Mouse (Mus musculus): Measurements from ENCODE around the gene Mapkapk2.
"Not testable (repeated sequence)": the region's sequence is repeated elsewhere in the genome, so short reads cannot be mapped to it uniquely, and the experiment has no call there.

Gene Mapkapk2

DNA sequence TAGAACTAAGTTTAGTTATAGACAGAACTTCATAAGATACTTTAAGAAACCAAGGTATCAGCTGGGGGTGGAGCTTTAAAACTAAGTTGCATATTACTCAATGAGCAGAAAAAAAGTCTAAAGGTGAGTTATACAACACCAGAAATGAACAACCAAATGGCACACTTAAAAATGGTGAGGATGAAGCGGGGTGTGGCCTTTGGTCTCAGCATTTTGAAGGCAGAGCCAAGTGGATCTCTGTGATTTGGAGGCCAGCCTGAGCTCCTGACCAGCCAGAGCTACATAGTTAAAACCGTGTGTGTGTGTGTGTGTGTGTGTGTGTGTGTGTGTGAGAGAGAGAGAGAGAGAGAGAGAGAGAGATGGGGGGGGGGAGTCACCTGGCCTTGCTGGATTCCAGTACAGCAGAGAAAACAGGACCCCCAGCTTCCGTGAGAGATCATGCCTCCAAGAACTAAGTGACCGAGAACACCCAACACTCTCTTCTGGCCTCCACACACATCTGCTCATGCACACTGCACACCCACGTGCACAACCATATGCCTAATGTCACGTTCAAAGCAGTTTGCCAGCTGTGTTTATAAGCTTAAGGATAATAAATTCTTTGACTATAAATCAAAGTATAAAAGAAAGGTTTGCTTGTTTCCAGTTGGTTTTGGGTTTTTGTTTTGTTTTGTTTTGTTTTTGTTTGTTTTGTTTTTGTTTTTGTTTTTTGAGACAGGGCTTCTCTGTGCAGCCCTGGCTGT, 49.3 kb downstream of the Mapkapk2 start:
- no peak for DNase-seq

DNA sequence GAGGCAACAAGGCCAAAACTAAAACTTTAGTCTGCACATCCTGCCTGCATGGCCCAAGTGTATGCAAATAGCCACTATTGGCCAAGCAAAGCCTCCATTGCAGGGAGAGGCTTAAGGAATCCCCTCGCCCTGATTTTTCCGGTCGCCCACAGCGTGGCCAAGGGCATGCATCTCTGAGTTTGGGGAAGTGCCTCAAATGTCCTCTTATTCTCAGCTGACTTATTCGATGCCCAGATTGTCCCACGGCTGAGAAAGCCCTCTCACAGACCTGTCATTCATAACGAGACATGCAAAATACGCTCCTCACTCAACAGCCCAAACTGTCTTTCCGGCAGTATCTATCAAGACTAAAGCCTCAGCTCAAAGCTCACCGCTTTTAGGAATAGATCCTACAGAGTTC, 51.0 kb downstream of the Mapkapk2 start:
- DNase-seq = no peak

DNA sequence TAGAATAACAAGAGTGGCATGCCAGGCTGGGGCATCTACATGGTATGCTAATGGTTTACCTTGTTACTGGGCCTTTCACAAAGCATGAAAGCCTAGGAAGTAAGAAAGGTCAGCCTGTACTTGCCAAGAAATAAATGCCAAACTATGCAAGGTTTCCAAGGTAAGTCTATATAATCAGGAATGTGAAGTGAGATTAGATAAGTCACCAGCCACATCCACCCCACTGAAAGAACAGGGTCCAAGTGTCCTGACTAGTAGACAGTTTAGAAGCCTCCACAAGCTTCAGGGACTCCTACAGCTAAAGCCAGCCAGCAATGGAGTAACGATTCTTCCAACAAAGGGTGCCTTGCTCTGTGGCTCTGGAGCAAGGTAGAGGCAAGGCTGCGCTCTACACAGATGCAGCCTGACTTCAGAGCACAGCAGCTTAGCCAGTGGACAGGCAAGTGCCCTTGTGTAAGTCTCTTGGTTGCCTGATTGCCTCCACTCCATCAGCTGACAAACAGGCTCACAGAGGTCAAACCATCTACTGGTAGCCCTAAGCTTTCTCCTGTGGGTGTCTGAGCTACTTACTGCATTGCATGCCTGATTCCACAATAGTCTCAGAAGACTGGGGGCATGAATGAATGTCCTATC, 51.8 kb downstream of the Mapkapk2 start:
- no peak for DNase-seq

DNA sequence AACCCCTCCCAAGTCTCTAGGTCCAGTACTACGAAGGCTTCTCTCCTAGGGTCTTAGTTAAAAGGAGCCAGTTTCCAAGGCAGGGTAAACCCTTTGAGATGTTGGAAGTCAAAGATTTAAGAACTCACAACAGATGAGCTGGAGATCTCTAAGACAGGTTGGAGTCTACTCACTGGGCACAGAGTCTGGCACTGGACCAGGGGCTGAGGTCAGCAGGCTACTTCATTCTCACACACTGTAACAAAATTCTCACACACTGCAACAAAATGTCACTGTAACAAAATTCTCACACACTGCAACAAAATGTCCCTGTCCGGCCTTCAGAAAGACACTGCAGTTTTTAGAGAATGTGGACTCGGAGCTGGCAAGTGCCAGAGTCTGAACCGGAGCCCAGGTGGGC, 54.0 kb downstream of the Mapkapk2 start:
- no peak for DNase-seq

DNA sequence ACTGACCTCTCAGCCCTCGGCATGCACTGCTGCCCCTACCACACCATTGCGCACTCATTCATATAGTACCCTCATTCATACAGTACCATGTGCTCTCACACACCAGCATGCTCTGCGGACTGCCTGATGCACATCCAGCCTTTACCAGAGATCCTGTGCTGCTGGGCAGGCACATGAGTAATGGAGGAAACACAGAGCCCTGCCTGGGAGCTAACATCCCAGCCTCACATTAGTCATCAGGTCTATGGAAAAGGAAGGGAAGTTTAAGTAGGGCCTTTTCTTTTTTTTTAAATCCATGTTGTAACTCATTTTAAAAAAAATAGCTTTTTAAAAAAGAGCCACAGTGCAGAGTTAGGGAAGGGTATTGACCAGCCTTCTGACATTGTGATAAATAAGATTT, 54.9 kb downstream of the Mapkapk2 start:
- no peak for DNase-seq

DNA sequence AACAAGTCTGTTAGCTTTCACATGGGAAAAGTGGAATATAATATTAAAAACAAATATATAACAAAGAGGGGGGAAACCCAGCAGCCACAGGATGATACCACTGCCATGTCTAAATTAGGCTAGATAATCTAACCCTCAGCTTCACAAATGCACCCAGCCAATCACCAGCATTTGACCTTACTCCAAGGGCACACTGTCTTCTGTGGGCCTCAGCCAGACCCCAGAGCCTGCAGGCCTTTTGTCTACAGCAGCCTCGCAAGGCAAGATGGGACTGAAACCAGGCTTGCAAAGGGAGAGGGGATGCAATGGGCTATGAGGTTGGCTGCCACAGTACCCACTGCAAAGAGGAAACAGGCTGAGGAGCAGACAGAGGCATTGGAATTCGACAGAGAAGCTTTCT, 55.4 kb downstream of the Mapkapk2 start:
- DNase-seq = no peak

DNA sequence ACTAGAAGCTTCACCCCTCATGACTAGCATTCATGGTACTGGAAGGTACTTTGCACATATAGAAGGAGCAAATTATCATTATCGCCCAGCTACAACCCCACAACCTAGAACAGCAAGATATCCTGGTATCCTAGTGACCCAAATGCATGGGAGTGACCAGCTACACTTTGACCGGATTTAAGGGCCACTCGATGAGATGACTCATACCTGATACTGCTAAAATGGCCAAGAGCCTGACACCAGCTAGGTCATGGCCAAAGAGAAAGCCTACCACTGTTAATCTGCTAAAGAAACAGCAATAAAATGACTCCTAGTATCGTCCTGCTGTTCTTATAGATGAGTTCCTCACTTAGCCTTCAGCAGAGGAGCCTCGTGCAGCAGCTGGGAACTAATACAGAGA, 58.1 kb downstream of the Mapkapk2 start:
- no peak for DNase-seq

DNA sequence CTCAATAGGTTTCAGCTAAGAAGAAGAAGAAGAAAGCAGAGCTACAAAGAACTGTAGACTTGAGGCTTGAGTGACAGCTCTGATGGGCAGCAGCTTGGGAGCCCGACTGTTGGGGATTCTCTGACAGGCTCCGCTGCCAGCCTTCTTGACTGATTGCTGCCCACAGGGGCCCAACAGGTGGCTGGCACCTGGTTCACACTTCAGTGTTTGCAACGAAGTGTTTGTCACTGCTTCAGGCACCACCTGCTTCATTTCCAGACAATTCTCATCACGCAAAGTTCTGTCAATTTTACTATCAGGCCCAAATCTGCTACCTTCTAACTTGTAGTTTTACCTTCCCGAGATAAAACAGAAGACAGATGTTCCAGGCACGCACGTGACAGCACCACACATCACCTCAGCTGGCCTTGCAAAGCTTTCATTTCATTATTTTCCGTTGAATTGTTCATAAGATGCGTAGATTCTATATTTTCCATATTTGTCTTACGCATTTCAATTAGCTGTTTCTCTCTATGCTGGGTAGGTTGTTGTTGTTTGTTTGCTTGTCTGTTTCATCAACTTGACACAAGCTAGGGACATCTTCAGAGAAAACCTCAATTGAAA, 59.1 kb downstream of the Mapkapk2 start:
- peak; percentile 33 for DNase-seq

DNA sequence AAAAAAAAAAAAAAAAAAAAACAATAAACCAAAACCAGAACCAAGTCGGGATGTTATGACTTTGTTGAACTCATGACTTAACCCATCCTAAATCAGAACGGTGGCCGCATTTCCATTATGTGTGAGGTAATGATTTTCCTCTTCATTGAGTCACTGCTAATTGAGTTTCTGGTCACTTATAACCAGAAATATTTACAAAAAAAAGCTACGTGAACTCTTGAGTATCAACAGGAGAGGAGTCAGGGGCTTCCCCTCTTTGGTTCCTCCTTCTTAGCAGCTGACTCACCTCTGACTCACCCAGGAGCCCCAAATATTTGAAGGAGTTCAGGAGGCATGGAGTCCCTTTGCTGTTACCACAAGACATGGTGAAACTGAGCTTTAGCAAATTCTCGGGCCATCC, 59.6 kb downstream of the Mapkapk2 start:
- no peak for DNase-seq

DNA sequence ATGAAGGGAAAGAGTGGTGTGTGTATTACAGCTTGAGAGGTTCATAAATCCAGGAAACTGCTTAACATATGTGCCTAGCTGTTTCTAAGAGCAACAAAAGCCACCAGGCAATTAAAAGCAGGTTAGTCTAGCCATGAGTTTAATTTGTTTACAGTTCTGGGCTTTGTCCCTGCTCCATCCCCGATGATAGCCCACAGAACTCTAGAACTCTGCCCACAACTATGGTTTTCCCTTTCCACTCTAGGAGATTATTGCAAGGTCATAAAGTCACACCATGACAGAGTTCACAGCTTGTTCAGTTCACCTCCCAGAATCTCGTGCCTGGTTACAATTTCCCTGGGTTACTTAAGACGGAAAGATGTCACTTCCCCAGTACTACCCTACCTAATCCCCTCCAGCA, 66.4 kb downstream of the Mapkapk2 start:
- DNase-seq = no peak

DNA sequence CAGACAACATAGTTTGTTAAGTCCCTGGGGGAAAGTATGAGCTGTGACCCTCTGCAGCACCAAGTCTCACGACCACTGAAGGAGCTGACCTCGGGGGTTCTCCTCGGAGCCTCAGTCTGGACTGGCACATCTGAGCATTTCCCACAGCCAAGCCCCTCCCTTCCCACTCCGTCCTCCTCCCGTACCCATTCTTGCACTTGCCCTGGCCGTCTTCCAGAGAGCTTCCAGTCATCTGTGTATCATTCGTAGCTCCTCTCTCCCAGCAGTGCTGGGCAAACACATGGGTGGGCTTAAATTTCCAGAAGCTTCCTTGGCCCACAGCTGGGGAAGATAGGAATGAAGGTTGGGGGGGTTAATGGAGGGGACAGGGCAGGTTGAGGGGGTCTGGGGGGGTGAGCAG, 67.4 kb downstream of the Mapkapk2 start:
- no peak for DNase-seq

DNA sequence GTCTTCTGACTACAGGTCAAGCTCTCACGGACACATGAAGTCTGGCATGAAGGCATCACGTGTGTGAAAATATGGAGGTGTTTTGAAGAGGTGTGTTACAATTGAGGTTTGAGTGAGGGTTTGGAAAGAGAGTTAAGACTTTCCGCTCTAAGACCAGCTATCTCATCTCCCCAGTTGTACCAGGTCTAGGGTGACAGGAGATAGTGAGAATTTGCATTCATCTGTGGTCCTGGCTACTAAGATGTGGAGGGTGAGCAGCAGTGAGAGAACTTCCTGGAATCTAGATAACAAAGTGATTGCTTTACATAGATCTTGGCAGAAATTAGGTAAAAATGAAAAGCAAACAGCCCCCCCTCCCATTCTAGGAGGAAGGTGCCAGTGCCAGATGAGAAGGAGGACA, 68.4 kb downstream of the Mapkapk2 start:
- DNase-seq = no peak

DNA sequence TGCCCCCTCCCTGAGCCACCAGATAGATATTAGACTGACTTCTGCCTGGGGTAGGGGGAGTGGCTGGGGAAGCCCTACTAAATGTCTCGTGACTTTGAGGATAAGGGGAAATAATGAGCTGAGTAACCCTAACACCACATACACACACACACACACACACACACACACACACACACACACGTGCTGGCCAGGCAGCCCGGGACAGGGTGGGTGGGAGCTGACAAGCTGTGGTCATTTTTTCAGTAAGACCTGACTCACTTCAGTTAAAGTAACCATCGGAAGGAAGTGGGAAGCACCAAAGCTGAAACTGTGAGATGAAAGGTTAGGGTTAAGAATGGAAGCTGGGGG, 71.8 kb downstream of the Mapkapk2 start:
- DNase-seq = no peak

DNA sequence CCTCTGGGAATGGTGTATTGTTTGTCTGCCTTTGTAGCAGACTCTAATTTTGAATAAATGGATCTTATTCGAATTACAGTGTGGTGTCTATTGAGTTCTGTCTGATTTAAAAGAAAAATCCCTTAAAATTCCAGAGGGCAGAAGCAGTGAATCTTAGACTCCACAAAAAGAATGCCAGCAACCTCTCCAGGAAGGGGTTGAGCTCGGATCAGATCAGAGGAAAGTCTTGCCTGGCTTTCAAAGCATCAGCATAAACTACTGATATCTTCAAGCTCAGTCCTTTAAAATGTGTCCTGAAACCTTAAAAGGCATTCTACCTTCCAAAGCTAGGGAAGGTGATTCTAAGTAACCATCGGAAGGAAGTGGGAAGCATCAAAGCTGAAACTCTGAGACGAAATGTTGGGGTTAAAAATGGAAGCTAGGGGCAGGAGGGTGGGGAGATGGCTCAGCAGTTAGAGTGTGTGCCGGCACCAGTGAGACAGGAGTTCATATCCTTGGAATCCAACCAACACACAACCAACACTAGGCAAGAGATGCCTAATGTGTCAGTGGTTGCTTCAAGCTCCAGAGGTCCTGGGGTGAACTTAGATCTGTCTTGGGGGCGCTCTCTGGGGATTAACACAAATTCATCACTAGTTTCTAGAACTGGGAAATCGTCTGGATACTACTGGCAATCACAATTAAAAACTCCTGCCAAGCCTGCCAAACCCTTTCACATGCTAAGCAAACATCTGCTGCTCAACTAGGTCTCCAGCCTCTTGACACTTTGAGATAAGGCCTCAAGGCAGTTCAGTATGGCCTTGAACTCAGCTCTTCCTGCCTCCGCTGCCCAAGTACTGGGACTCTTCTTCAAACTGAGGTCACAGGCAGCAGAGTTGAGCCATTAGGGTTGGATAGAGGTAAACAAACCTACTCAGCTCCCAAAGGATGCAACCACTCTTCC, 72.5 kb downstream of the Mapkapk2 start:
- DNase-seq = no peak

DNA sequence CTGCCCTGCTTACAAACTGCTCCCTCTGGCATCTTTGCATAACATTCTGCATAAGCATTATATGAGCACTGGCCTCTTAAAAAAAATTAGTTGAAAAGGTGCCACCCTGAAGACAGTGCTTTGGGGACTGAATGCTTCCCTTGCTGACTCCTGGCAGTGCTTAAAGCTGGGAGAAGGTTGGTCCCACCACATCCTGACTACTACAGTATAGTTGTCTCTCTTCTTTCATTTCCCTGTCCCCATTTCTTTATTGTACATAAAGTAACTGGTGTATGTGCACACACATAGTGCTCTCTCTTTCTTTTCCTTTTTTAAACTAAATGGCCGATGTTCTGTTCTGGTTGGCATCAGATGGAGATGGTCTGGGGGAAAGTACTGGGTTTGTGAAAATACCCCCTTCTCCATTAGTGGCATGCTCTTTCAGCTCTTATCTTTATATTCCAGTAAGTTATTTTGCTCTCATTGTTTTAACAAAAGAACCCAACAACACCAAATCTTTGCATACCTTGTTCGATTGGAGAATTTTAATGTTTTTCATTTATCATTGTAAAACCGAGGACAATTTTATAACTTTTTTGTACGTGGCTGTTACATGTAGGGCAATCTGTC, 74.3 kb downstream of the Mapkapk2 start:
- DNase-seq = not testable (repeated sequence)

DNA sequence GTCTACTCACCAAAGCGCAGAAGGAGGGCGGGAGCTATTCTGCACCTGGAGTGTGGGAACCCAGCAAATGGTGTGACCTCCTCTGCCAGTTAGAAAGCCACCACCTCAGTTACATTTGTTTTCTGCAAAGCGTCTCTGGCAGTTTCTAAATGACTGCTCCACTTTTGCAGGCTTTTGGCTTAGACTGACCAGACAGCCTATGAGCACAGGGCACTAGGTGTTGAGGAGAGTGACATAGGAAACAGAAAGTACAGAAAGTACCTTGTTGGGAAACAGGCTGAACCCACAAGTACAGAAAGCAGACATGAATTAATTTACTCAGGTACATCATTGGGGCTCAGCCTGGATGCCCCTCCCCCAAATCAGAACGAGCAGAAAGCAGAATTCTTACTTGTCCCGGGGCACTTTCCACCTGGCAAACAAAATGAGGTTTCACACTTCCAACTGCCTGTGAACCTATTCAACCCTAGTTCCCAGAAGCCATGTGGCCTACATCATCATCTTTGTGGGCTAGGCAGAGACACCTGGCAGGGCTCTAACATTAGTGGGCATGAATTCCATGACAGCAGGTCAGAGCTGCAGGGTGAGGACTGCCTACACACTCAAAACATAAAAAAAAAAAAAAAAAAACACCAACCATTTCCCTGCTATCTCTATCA, 74.9 kb downstream of the Mapkapk2 start:
- no peak for DNase-seq

DNA sequence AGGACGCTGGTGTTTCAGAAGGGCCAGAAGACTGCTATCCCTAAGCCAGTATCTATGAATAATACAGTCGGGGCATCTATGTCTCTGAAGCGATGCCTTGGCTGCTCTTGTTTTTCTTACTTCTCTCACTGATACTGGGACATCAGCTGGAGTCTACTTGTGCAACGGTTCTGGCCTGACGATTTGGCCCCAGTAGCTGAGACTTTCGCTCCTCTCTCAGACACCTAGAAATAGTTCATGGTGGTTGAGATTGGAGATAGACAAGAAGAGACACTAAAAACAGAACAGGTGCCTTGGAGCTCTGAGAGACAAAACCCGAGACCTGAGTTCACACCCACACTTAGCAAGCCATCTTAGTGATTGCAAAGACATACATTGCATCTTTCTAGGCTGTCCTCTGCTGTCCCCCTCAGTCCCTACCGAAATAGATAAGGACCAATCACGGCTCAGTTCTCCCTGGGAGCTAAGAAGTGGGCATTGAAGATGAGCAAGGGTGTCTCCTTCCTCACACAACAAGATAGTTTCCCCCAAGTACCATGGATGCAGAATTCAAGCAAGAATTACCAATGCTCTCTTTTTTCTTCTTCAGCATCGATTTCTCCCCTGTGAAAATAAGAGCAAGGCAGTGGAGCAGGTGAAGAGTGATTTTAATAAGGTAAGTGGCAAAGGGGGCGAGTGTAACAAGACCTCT, 75.6 kb downstream of the Mapkapk2 start:
- DNase-seq = no peak

DNA sequence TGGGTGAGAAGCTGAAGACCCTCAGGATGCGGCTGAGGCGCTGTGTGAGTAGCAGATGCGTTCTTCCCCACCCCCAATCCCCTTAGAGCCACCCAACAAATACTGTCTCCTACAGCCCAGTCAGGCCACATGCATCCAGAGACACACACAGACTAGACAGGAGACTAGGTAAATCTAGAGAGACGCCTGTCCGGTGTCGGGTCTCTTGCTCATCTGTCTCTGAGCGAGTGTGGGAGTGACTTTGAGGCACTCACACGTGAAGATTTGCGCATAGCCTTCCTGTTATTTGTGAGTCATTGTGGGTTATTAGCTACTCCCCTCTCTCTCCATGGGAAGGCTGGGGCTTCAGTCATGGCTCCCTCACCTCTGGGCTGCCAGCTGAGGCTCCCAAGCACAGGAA, 76.2 kb downstream of the Mapkapk2 start:
- DNase-seq = no peak

DNA sequence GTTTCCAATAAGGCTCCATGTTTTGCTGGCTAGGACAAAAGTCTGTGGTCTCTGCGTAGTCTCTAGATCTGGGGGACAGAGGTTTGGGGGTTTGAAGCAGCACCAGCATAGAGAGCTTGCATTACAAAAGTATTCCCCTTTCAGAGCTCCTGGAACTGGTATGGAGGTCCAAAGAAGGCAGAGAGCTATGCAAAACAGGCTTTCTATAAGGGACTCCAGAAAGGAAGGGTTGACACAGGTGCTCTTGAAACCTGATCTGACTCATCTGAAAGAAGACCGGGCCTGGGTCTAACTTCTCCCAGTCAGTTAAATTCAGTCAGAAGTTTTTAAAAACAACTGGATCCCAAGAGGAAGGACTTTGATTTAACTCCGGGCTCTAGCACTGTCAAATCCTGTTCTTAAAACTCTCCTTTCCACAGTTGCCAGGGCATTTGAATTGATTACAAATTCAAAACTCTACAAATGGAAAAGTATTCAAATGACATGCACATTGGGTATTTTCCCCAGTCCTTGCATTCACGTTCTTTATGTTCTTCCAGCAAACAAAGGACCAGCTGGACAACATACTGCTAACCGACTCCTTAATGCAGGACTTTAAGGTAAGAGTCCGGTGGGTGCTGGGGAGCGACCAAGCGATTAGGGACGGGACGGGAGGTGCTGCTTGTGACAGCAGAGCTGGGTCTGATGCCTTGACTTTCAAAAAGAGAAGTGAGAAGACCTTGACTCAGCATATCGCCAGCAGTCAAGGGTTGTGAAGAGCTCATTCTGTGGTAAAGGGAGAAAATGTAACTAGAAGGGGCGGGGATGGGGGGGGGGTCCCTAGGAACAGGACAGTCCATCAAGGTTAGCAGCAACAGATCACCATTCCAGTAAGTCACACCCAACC, 77.0 kb downstream of the Mapkapk2 start:
- no peak for DNase-seq

DNA sequence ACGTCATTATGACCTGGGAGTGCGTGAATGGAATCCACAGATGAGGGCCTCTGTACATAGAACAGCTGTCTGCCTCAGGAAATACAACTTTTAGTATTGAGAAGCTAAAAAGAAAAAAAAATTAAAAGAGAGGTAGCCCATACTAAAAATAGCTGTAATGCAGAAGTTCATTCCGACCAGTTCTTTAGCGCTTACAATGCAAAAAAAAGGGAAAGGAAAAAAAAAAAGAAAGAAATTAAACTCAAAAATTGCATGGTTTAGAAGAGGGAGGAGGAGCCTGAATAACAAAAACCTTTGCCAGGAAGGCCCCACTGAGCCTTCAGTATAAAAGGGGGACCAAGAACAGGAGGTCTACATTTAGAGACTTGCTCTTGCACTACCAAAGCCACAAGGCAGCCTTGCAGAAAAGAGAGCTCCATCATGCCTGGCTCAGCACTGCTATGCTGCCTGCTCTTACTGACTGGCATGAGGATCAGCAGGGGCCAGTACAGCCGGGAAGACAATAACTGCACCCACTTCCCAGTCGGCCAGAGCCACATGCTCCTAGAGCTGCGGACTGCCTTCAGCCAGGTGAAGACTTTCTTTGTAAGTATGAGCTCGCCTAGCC, 78.0 kb downstream of the Mapkapk2 start, which contains the start of gene Il10:
Gene Il10 (plus strand): TSS at position 354 of the 607 bp plus-strand sequence.
- no peak for DNase-seq

Measured in right cerebral cortex, postnatal 4 days (tissue).